Mouse (Mus musculus) cerebellum, postnatal 14 days (tissue): Measurements from ENCODE around the gene Olfr629.
"Not testable (repeated sequence)": the region's sequence is repeated elsewhere in the genome, so short reads cannot be mapped to it uniquely, and the experiment has no call there.

Experiments
- DNase-seq, 2 experiments: peaks; one replicate each; pipeline ENCODE4 v3.0.0; 2021; ENCODE audit warnings: mixed read lengths in 2 of 2

Gene Olfr629

GRCm38 (mm10) chr7:103744843-103745242 is at the start of gene Olfr629:
Gene Olfr629 (minus strand): TSS chr7:103744943.
- no peak for DNase-seq

- no peak for DNase-seq
Observed at GRCm38 (mm10) chr7:103792669-103793388, 48.1 kb upstream of the Olfr629 start.

GRCm38 (mm10) chr7:103791721-103792120 is 47.0 kb upstream of the Olfr629 start, which contains the start of gene Olfr67:
Gene Olfr67 (minus strand): TSS chr7:103791821.
- DNase-seq, result no peak

GRCm38 (mm10) chr7:103779598-103779997 is 34.9 kb upstream of the Olfr629 start, which contains the start of gene Olfr68:
Gene Olfr68 (minus strand): TSS chr7:103779698.
- DNase-seq, result no peak

- DNase-seq, result not testable (repeated sequence)
Observed at GRCm38 (mm10) chr7:103777652-103778051, 32.9 kb upstream of the Olfr629 start.

GRCm38 (mm10) chr7:103771494-103771893 is 26.8 kb upstream of the Olfr629 start, which contains the start of gene Olfr69:
Gene Olfr69 (minus strand): TSS chr7:103771594.
- DNase-seq, result no peak

GRCm38 (mm10) chr7:103767687-103768086 is 22.9 kb upstream of the Olfr629 start:
- DNase-seq, result not testable (repeated sequence)

- DNase-seq, result not testable (repeated sequence)
Observed at GRCm38 (mm10) chr7:103762212-103762611, 17.5 kb upstream of the Olfr629 start.

GRCm38 (mm10) chr7:103757233-103757632 is 12.5 kb upstream of the Olfr629 start, which contains the start of gene Olfr630:
Gene Olfr630 (minus strand): TSS chr7:103757333.
- DNase-seq, result no peak

- no peak for DNase-seq
Observed at GRCm38 (mm10) chr7:103730074-103730473, 14.7 kb downstream of the Olfr629 start, which contains the start of gene Olfr628. Gene Olfr628 (plus strand): TSS chr7:103730374.

- not testable (repeated sequence) for DNase-seq
Observed at GRCm38 (mm10) chr7:103716398-103716797, 28.3 kb downstream of the Olfr629 start.

GRCm38 (mm10) chr7:103714371-103714770 is 30.4 kb downstream of the Olfr629 start, which contains the start of gene Olfr243:
Gene Olfr243 (plus strand): TSS chr7:103714671.
- DNase-seq, result no peak

GRCm38 (mm10) chr7:103712024-103712423 is 32.7 kb downstream of the Olfr629 start:
- no peak for DNase-seq

- no peak for DNase-seq
Observed at GRCm38 (mm10) chr7:103699469-103699868, 45.3 kb downstream of the Olfr629 start.
